Mouse (Mus musculus) testis, adult 2 months (tissue): ENCODE results near the gene Gm19426.

Experiments used
- CTCF ChIP-seq: fragments of 200-500 bp; IDR thresholded peaks from 2 replicates; pipeline ENCODE4 v1.5.1; 2012; ENCODE audit warnings: low read depth, mild to moderate bottlenecking, inconsistent platforms, low read length, moderate library complexity; ENCODE audit not compliant: control insufficient read depth, insufficient read depth, insufficient replicate concordance
- POLR2A ChIP-seq: fragments of 200-500 bp; IDR thresholded peaks from 2 replicates; pipeline ENCODE4 v1.6.1; 2012; ENCODE audit warnings: low read depth, mild to moderate bottlenecking, inconsistent platforms, low read length, moderate library complexity; ENCODE audit not compliant: control insufficient read depth

GRCm38 (mm10) chr2:84725770-84726169 is 17.7 kb downstream of the Gm19426 start:
- no peak for TF ChIP-seq CTCF
- TF ChIP-seq POLR2A = no peak
